Mouse (Mus musculus) midbrain, embryonic 14.5 days (tissue): ENCODE measurements around the gene Galns. TPM values are rescaled to one million over a fixed set of nuclear protein-coding genes. Genes with fewer than 3 reads are reported as not detected.

ENCODE experiments used
- ATAC-seq: fragments of 200-750 bp; cut with Nextera tagmentation; 2 replicates; pipeline ENCODE4 v1.8.0; 2017; ENCODE audit warnings: moderate number of reproducible peaks, moderate library complexity; ENCODE audit not compliant: low FRiP score, low TSS enrichment
- DNase-seq: peaks from one replicate; pipeline ENCODE4 v3.0.0-alpha.2; 2015
- H3K27ac ChIP-seq: fragments of 300-500 bp; sonication (generic); replicated peaks from 2 replicates; pipeline ENCODE4 v1.5.1; 2014; ENCODE audit warnings: mild to moderate bottlenecking, low read depth, low read length, moderate library complexity
- H3K27me3 ChIP-seq: fragments of 300-500 bp; sonication (generic); 2 replicates; pipeline ENCODE4 v1.6.1; 2014; ENCODE audit warnings: low read length, control low read depth, mixed read lengths; ENCODE audit not compliant: control insufficient read depth, insufficient read depth
- H3K36me3 ChIP-seq: fragments of 300-500 bp; sonication (generic); 2 replicates; pipeline ENCODE4 v1.6.1; 2014; ENCODE audit warnings: low read length, control low read depth; ENCODE audit not compliant: control insufficient read depth, insufficient read depth
- H3K4me1 ChIP-seq: fragments of 300-500 bp; sonication (generic); 2 replicates; pipeline ENCODE4 v1.6.1; 2014; ENCODE audit warnings: mild to moderate bottlenecking, antibody characterized with exemption, low read length, control low read depth; ENCODE audit not compliant: control insufficient read depth, insufficient read depth
- H3K4me2 ChIP-seq: fragments of 300-500 bp; sonication (generic); 2 replicates; pipeline ENCODE4 v1.6.1; 2014; ENCODE audit warnings: mild to moderate bottlenecking, low read length, moderate library complexity
- H3K4me3 ChIP-seq: fragments of 300-500 bp; sonication (generic); replicated peaks from 2 replicates; pipeline ENCODE4 v1.5.1; 2014; ENCODE audit warnings: low read depth, low read length
- H3K9ac ChIP-seq: fragments of 300-500 bp; sonication (generic); replicated peaks from 2 replicates; pipeline ENCODE4 v1.6.1; 2014; ENCODE audit warnings: mild to moderate bottlenecking, low read length, moderate library complexity
- H3K9me3 ChIP-seq: fragments of 300-500 bp; sonication (generic); 2 replicates; pipeline ENCODE4 v1.6.1; 2016; ENCODE audit warnings: low read length, control low read depth, mixed read lengths; ENCODE audit not compliant: control insufficient read depth
- WGBS: fragments of 180-500 bp; shearing (Covaris S2); extraction: QIAGEN DNeasy Blood & Tissue Kit; methylation state at CpG from one replicate; pipeline ENCODE4 v1.1.7; 2014; 5-methylcytosine and 5-hydroxymethylcytosine counted together
- polyA plus RNA-seq: library from polyadenylated mRNA; unstranded; fragments of >200 nt; fragmentation: Nextera tagmentation; extraction: Ambion mirVana; gene quantifications from 2 replicates; pipeline ENCODE4 v1.2.1, GENCODE M21; 2014

The Galns gene
- polyA plus RNA-seq, 1 experiment from 2014 or later: 6.3 TPM

DNA sequence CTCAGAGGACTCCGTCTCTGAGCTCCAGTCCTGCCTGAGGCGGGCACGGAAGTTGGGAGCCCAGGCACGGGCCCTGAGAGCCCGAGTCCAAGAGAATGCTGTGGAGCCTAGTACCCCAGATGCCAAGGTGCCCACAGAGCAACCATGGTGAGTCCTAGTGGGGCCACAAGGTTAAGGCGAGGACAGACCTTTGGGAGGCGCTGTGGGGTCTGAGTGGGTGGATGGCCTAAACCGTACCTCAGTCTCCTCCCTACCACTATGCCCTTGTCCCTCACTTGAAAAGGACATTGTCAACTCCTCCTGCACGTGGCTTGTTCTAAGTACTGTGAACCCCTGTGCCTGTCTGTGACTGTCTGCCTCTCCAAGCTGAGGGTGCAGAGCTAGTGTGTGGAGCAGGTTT lies 41.9 kb downstream of the Galns start:
- Histone ChIP-seq H3K36me3 (peaks cover 21% of the 10 kb centered on the region), H3K9me3 (no peaks in the 10 kb centered on the region), H3K4me3 (peak overlapping the region; percentile 60; the same call in 1 of the 2 replicates), H3K27me3 (no peaks in the 10 kb centered on the region), H3K4me2 (peak overlapping the region; percentile 85), H3K27ac (no peak overlapping the region), H3K4me1 (peaks cover 11% of the 10 kb centered on the region), H3K9ac (peak overlapping the region; percentile 1; the same call in 1 of the 2 replicates)
- DNase-seq (no peak), ATAC-seq (no peak)
- 72% methylated on average over 9 of the region's 9 CpGs for WGBS

GRCm38 (mm10) chr8:122568881-122569309 lies 42.4 kb downstream of the Galns start:
- no peaks in the 10 kb centered on the region for H3K9me3 ChIP-seq
- H3K4me3 ChIP-seq: peak overlapping the region; percentile 60
- peaks cover 21% of the 10 kb centered on the region for H3K36me3 ChIP-seq
- ATAC-seq (no peak), DNase-seq (no peak)
- peak overlapping the region; percentile 1; the same call in 1 of the 2 replicates for H3K9ac ChIP-seq
- H3K4me2 ChIP-seq: peak overlapping the region; percentile 85
- no peaks in the 10 kb centered on the region for H3K27me3 ChIP-seq
- WGBS: 14% methylated on average over 10 of the region's 10 CpGs
- peaks cover 11% of the 10 kb centered on the region for H3K4me1 ChIP-seq
- no peak overlapping the region for H3K27ac ChIP-seq

DNA sequence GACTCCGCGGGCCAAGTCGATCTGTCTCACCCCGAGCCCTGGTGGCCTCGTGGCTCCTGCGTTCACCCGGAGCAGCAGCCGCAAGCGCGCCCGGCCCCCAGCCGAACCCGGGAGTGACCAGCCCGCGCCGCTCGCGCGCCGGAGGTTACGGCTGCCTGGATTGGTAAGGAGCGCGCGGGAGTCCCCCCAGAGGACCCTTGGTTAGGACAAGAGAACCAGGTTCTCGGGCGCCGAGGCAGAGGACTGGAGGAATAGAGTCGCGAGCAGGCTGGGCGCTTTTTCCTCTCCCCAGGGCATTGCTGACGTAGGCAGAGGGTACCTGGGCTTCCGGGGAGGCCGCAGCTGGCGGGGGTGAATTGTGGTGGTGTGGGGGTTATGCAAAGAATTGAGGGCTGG lies 43.2 kb downstream of the Galns start:
- WGBS: under 1% methylated on average over 34 of the region's 34 CpGs
- Histone ChIP-seq H3K4me1 (peaks cover 11% of the 10 kb centered on the region), H3K4me3 (peak overlapping the region; percentile 60), H3K4me2 (peak overlapping the region; percentile 85), H3K36me3 (peaks cover 21% of the 10 kb centered on the region), H3K27ac (peak overlapping the region; percentile 33), H3K9ac (peak overlapping the region; percentile 67), H3K27me3 (no peaks in the 10 kb centered on the region), H3K9me3 (no peaks in the 10 kb centered on the region)
- DNase-seq: no peak
- ATAC-seq: peak; percentile 49

- no peaks in the 10 kb centered on the region for H3K27me3 ChIP-seq
- peak; percentile 94 for ATAC-seq
- peak within 1 kb of the TSS; percentile 85 for H3K4me2 ChIP-seq
- H3K4me1 ChIP-seq: peaks cover 11% of the 10 kb centered on the region
- peak; percentile 98 for DNase-seq
- H3K27ac ChIP-seq: peak within 1 kb of the TSS; percentile 89
- H3K36me3 ChIP-seq: peaks cover 20% of the 10 kb centered on the region
- peak within 1 kb of the TSS; percentile 67 for H3K9ac ChIP-seq
- H3K4me3 ChIP-seq: peak within 1 kb of the TSS; percentile 60
- H3K9me3 ChIP-seq: no peaks in the 10 kb centered on the region
- WGBS: under 1% methylated on average over 62 of the region's 62 CpGs
These were observed 43.7 kb downstream of the Galns start, which contains the start of gene Cdt1 for GRCm38 (mm10) chr8:122567361-122568108. Gene Cdt1 (plus strand): TSS chr8:122568015.

DNA sequence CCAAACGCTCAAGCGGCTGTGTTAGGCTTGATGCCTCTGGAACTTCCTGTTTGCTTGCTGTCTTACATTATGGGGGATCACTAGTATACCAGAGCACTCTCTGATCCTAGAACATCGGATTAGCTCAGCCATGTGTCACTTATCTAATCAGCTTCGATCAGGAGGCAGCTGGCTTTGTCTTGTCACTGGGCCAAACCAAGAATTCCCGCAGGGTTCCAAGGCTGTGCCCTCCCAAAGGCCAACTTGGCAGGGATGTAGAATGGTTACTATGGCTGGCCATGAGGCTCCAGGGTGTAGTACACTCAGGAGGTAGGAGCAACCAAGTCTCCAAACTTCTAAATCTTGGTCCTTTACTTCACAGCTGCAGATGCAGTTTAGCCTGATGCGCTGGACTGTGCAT lies 44.5 kb downstream of the Galns start:
- H3K4me1 ChIP-seq: peaks cover 11% of the 10 kb centered on the region
- DNase-seq (peak; percentile 26), ATAC-seq (no peak)
- peak overlapping the region; percentile 89 for H3K27ac ChIP-seq
- H3K9ac ChIP-seq: peak overlapping the region; percentile 63
- WGBS: 16% methylated on average over 6 of the region's 6 CpGs
- peak overlapping the region; percentile 85 for H3K4me2 ChIP-seq
- peaks cover 14% of the 10 kb centered on the region for H3K36me3 ChIP-seq
- H3K9me3 ChIP-seq: no peaks in the 10 kb centered on the region
- peak overlapping the region; percentile 60 for H3K4me3 ChIP-seq
- H3K27me3 ChIP-seq: no peaks in the 10 kb centered on the region

- H3K9ac ChIP-seq: no peak overlapping the region
- no peaks in the 10 kb centered on the region for H3K36me3 ChIP-seq
- no peaks in the 10 kb centered on the region for H3K27me3 ChIP-seq
- no peak overlapping the region for H3K4me3 ChIP-seq
- no peak overlapping the region for H3K4me2 ChIP-seq
- H3K9me3 ChIP-seq: no peaks in the 10 kb centered on the region
- ATAC-seq (no peak), DNase-seq (no peak)
- peaks cover 11% of the 10 kb centered on the region for H3K4me1 ChIP-seq
- WGBS: 89% methylated on average over 25 of the region's 25 CpGs
- no peak overlapping the region for H3K27ac ChIP-seq
These were observed 46.6 kb downstream of the Galns start for GRCm38 (mm10) chr8:122564363-122565352.

DNA sequence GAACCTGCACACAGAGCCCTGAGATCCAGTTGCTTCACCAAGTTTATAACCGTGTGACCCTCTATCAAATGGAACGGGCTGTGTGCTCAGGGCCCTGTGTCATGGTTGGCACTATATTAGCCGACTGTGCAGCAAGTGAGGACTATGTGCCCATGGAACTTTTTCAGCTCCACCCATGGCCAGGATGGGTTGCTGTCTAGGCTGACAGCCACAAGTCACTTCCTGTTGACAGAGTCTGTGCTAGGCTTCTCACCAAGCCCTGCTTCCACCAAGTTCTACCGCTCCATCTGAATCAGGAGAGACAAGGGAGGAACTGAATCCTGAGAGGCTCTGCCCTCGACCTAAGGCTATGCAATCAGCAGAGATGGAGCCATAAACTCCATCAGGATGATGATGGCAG lies 50.1 kb downstream of the Galns start:
- Histone ChIP-seq H3K27ac (no peak overlapping the region), H3K4me1 (no peaks in the 10 kb centered on the region), H3K4me3 (no peak overlapping the region), H3K9ac (no peak overlapping the region), H3K9me3 (no peaks in the 10 kb centered on the region), H3K27me3 (no peaks in the 10 kb centered on the region), H3K36me3 (no peaks in the 10 kb centered on the region), H3K4me2 (no peak overlapping the region)
- 80% methylated on average over 5 of the region's 5 CpGs for WGBS
- ATAC-seq (no peak), DNase-seq (no peak)

DNA sequence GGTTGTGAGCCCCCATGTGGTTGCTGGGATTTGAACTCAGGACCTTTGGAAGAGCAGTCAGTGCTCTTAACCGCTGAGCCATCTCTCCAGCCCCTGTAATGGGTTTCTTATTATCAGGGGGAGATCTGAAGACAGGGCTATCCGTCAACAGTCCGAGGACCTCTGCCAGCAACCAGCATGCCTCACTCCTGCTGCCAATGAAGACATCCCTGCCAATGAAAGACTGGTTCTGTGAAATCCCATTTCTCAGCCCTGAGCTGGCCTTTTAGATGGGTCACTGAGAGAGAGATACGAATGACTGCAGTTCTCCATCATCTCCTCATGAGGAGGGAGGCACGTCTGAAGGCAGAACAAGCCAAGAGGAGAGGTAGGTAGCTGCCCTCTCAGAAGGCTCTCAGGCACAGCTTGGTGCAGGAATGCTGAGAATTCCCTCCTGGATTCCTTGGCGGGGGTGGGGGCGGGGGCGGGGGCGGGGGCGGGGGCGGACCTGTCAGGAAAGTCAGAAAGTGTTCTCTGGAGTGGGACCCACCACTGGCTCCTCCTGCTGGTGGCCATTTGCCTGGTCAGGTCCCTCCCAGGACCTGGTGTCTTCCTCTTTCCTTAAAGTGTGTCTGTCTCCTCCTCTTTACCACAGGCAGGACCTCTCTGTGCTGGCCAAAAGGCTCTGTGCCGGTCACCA lies 52.5 kb downstream of the Galns start:
- H3K4me3 ChIP-seq: no peak overlapping the region
- no peak for ATAC-seq
- WGBS: 16% methylated on average over 12 of the region's 12 CpGs
- DNase-seq: no peak
- H3K9ac ChIP-seq: no peak overlapping the region
- H3K4me2 ChIP-seq: no peak overlapping the region
- no peaks in the 10 kb centered on the region for H3K27me3 ChIP-seq
- H3K9me3 ChIP-seq: no peaks in the 10 kb centered on the region
- H3K4me1 ChIP-seq: no peaks in the 10 kb centered on the region
- H3K27ac ChIP-seq: no peak overlapping the region
- no peaks in the 10 kb centered on the region for H3K36me3 ChIP-seq
